Mouse (Mus musculus) heart, embryonic 11.5 days (tissue): ENCODE data around the gene Clec16a. TPM values are rescaled to one million over a fixed set of nuclear protein-coding genes. Genes with fewer than 3 reads are reported as not detected.

Source experiments
- ATAC-seq: fragments of 200-750 bp; cut with Nextera tagmentation; replicated peaks from 2 replicates; pipeline ENCODE4 v1.8.0; 2017; ENCODE audit warnings: moderate library complexity; ENCODE audit not compliant: insufficient number of reproducible peaks, low FRiP score, low TSS enrichment
- H3K27ac ChIP-seq: fragments of 300-500 bp; sonication (generic); 2 replicates; pipeline ENCODE4 v1.5.1; 2014; ENCODE audit warnings: mild to moderate bottlenecking, low read depth, low read length
- H3K27me3 ChIP-seq: fragments of 300-500 bp; sonication (generic); 2 replicates; pipeline ENCODE4 v1.6.1; 2014; ENCODE audit warnings: mild to moderate bottlenecking, low read length, mixed read lengths; ENCODE audit not compliant: control insufficient read depth, insufficient read depth
- H3K36me3 ChIP-seq: fragments of 300-500 bp; sonication (generic); 2 replicates; pipeline ENCODE4 v1.6.1; 2014; ENCODE audit warnings: mild to moderate bottlenecking, low read length, moderate library complexity, mixed read lengths; ENCODE audit not compliant: control insufficient read depth, insufficient read depth
- H3K4me1 ChIP-seq: fragments of 300-500 bp; sonication (generic); 2 replicates; pipeline ENCODE4 v1.6.1; 2014; ENCODE audit warnings: low read length; ENCODE audit not compliant: control insufficient read depth, insufficient read depth
- H3K4me2 ChIP-seq: fragments of 300-500 bp; sonication (generic); 2 replicates; pipeline ENCODE4 v1.6.1; 2014; ENCODE audit warnings: mild to moderate bottlenecking, moderate library complexity
- H3K4me3 ChIP-seq: fragments of 300-500 bp; sonication (generic); 2 replicates; pipeline ENCODE4 v1.5.1; 2014; ENCODE audit warnings: low read depth, low read length
- H3K9ac ChIP-seq: fragments of 300-500 bp; sonication (generic); 2 replicates; pipeline ENCODE4 v1.6.1; 2014; ENCODE audit warnings: mild to moderate bottlenecking, low read depth, low read length, moderate library complexity
- H3K9me3 ChIP-seq: fragments of 300-500 bp; sonication (generic); replicated peaks from 2 replicates; pipeline ENCODE4 v1.6.1; 2016; ENCODE audit warnings: low read length; ENCODE audit not compliant: control insufficient read depth
- WGBS: fragments of 180-500 bp; shearing (Covaris S2); extraction: QIAGEN DNeasy Blood & Tissue Kit; methylation state at CpG from one replicate; pipeline ENCODE4 v1.1.7; 2014; ENCODE audit not compliant: insufficient replicate concordance; 5-methylcytosine and 5-hydroxymethylcytosine counted together
- polyA plus RNA-seq: library from polyadenylated mRNA; unstranded; fragments of >200 nt; fragmentation: Nextera tagmentation; extraction: Ambion mirVana; gene quantifications from 2 replicates; pipeline ENCODE4 v1.2.1, GENCODE M21; 2014

Gene Clec16a
- polyA plus RNA-seq, 1 experiment from 2014 or later, result 39.1 TPM

- H3K27ac ChIP-seq, result peak overlapping the region; percentile 73
- H3K4me3 ChIP-seq, result no peak overlapping the region
- ATAC-seq, result no peak
- no peaks in the 10 kb centered on the region; the same call in 1 of the 2 replicates for H3K27me3 ChIP-seq
- WGBS, result 44% methylated on average over 6 of the region's 6 CpGs
- H3K9me3 ChIP-seq, result no peaks in the 10 kb centered on the region
- H3K4me2 ChIP-seq, result peak overlapping the region; percentile 92
- peak overlapping the region; percentile 43 for H3K9ac ChIP-seq
- H3K36me3 ChIP-seq, result no peaks in the 10 kb centered on the region
- H3K4me1 ChIP-seq, result peaks cover 50% of the 10 kb centered on the region
Observed at GRCm38 (mm10) chr16:10782377-10783151, 237.4 kb downstream of the Clec16a start.

GRCm38 (mm10) chr16:10783152-10783434 lies 238.0 kb downstream of the Clec16a start:
- H3K36me3 ChIP-seq, result no peaks in the 10 kb centered on the region
- H3K9ac ChIP-seq, result peak overlapping the region; percentile 43
- peak overlapping the region; percentile 73; the same call in 1 of the 2 replicates for H3K27ac ChIP-seq
- 0 out of 2 replicates have a peak overlapping the region, but pooled peaks have one; percentile 74 for H3K4me3 ChIP-seq
- no peak for ATAC-seq
- H3K27me3 ChIP-seq, result no peaks in the 10 kb centered on the region; the same call in 1 of the 2 replicates
- H3K4me1 ChIP-seq, result peaks cover 48% of the 10 kb centered on the region
- no peaks in the 10 kb centered on the region for H3K9me3 ChIP-seq
- H3K4me2 ChIP-seq, result peak overlapping the region; percentile 92
- WGBS, result 30% methylated on average over 1 of the region's 1 CpGs

GRCm38 (mm10) chr16:10783451-10783850 lies 238.3 kb downstream of the Clec16a start:
- H3K9me3 ChIP-seq, result no peaks in the 10 kb centered on the region
- no peaks in the 10 kb centered on the region; the same call in 1 of the 2 replicates for H3K27me3 ChIP-seq
- WGBS, result 62% methylated on average over 8 of the region's 8 CpGs
- no peak overlapping the region; the same call in 1 of the 2 replicates for H3K9ac ChIP-seq
- peaks cover 48% of the 10 kb centered on the region for H3K4me1 ChIP-seq
- no peak overlapping the region for H3K27ac ChIP-seq
- no peak for ATAC-seq
- H3K4me2 ChIP-seq, result peak overlapping the region; percentile 92
- no peaks in the 10 kb centered on the region for H3K36me3 ChIP-seq
- peak overlapping the region; percentile 74 for H3K4me3 ChIP-seq

- Histone ChIP-seq H3K9me3 (no peaks in the 10 kb centered on the region), H3K4me1 (peaks cover 48% of the 10 kb centered on the region), H3K27ac (peak overlapping the region; percentile 96), H3K27me3 (no peaks in the 10 kb centered on the region; the same call in 1 of the 2 replicates), H3K9ac (peak overlapping the region; percentile 84), H3K4me3 (peak overlapping the region; percentile 74), H3K36me3 (no peaks in the 10 kb centered on the region), H3K4me2 (peak overlapping the region; percentile 92)
- WGBS, result 3% methylated on average over 81 of the region's 81 CpGs
- ATAC-seq, result peak; percentile 0; the same call in 1 of the 2 replicates
Observed at GRCm38 (mm10) chr16:10783883-10784792, 239.0 kb downstream of the Clec16a start.

- H3K36me3 ChIP-seq, result no peaks in the 10 kb centered on the region
- H3K27me3 ChIP-seq, result peaks cover 2% of the 10 kb centered on the region; the same call in 1 of the 2 replicates
- under 1% methylated on average over 42 of the region's 55 CpGs for WGBS
- peak; percentile 64 for ATAC-seq
- peak overlapping the region; percentile 96 for H3K27ac ChIP-seq
- peak overlapping the region; percentile 84 for H3K9ac ChIP-seq
- peak overlapping the region; percentile 74 for H3K4me3 ChIP-seq
- peaks cover 48% of the 10 kb centered on the region for H3K4me1 ChIP-seq
- peak overlapping the region; percentile 92 for H3K4me2 ChIP-seq
- H3K9me3 ChIP-seq, result no peaks in the 10 kb centered on the region
Observed at GRCm38 (mm10) chr16:10784793-10785370, 239.7 kb downstream of the Clec16a start.

- H3K27ac ChIP-seq, result peak within 1 kb of the TSS; percentile 96
- H3K36me3 ChIP-seq, result no peaks in the 10 kb centered on the region
- peak within 1 kb of the TSS; percentile 84 for H3K9ac ChIP-seq
- under 1% methylated on average over 56 of the region's 59 CpGs for WGBS
- no peaks in the 10 kb centered on the region for H3K9me3 ChIP-seq
- ATAC-seq, result peak; percentile 81
- peaks cover 48% of the 10 kb centered on the region for H3K4me1 ChIP-seq
- H3K27me3 ChIP-seq, result peaks cover 4% of the 10 kb centered on the region; the same call in 1 of the 2 replicates
- peak within 1 kb of the TSS; percentile 74 for H3K4me3 ChIP-seq
- peak within 1 kb of the TSS; percentile 92 for H3K4me2 ChIP-seq
Observed at GRCm38 (mm10) chr16:10785371-10786231, 240.5 kb downstream of the Clec16a start, which contains the start of gene Socs1. TSS of gene Socs1 (minus strand) at chr16:10785536.

GRCm38 (mm10) chr16:10786288-10786687 lies 241.1 kb downstream of the Clec16a start:
- H3K27ac ChIP-seq, result peak overlapping the region; percentile 96
- H3K4me2 ChIP-seq, result peak overlapping the region; percentile 92
- H3K36me3 ChIP-seq, result no peaks in the 10 kb centered on the region
- H3K9ac ChIP-seq, result peak overlapping the region; percentile 84
- no peak for ATAC-seq
- WGBS, result 3% methylated on average over 9 of the region's 9 CpGs
- no peaks in the 10 kb centered on the region for H3K9me3 ChIP-seq
- H3K27me3 ChIP-seq, result peaks cover 4% of the 10 kb centered on the region; the same call in 1 of the 2 replicates
- H3K4me1 ChIP-seq, result peaks cover 42% of the 10 kb centered on the region
- peak overlapping the region; percentile 74 for H3K4me3 ChIP-seq
